Mouse (Mus musculus) ES-E14 (cell line): ENCODE measurements at regions not wholly inside any gene's neighbourhood (a gene's known extent, or its start where the extent isn't known, plus 50 kb on each side); places are given as distances from the start of the nearest gene placed in this dataset.

Experiments
- CHD2 ChIP-seq: IDR thresholded peaks from 2 replicates; pipeline ENCODE4 v1.6.1; 2014; ENCODE audit warnings: mild to moderate bottlenecking, low read depth, low read length, inconsistent platforms
- HCFC1 ChIP-seq: IDR thresholded peaks from 2 replicates; pipeline ENCODE4 v1.6.1; 2012; ENCODE audit warnings: low read length, inconsistent platforms, borderline replicate concordance; ENCODE audit not compliant: insufficient read depth
- MAFK ChIP-seq: IDR thresholded peaks from 2 replicates; pipeline ENCODE4 v1.6.1; 2014; ENCODE audit warnings: mild to moderate bottlenecking, low read depth, low read length, inconsistent platforms; ENCODE audit not compliant: insufficient read depth
- ZC3H11A ChIP-seq: IDR thresholded peaks from 2 replicates; pipeline ENCODE4 v1.6.1; 2012; ENCODE audit warnings: low read depth, mild to moderate bottlenecking, inconsistent platforms, low read length, borderline replicate concordance
- ZNF384 ChIP-seq: IDR thresholded peaks from 2 replicates; pipeline ENCODE4 v1.6.1; 2012; ENCODE audit warnings: low read depth, low read length, inconsistent platforms

DNA sequence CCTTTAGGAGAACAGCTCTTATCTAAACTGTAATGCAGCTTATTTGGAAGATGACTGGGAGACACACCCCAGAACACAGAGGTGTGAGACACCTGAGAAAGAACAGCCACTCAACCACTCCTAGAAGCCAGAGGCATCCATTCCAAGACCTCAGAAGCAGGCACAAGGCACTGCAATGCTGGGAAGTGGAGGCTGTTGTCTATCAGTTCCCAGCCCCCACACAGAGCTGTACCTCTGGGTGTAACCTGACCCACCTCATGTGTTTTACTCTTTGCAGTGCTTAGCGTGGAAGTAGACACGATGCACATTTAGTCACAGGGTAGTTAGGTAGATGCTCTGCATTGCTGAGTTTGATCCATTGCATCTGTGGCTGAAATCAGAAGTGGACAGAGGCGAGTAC lies 62.6 kb upstream of the Zfp706 start:
- TF ChIP-seq HCFC1: no peak
- TF ChIP-seq MAFK: no peak
- no peak for TF ChIP-seq ZNF384
- TF ChIP-seq CHD2: no peak
- no peak for TF ChIP-seq ZC3H11A
